Mouse (Mus musculus): ENCODE data around the gene Clec2i.
"Not testable (repeated sequence)": the region's sequence is repeated elsewhere in the genome, so short reads cannot be mapped to it uniquely, and the experiment has no call there.

Clec2i gene

DNA sequence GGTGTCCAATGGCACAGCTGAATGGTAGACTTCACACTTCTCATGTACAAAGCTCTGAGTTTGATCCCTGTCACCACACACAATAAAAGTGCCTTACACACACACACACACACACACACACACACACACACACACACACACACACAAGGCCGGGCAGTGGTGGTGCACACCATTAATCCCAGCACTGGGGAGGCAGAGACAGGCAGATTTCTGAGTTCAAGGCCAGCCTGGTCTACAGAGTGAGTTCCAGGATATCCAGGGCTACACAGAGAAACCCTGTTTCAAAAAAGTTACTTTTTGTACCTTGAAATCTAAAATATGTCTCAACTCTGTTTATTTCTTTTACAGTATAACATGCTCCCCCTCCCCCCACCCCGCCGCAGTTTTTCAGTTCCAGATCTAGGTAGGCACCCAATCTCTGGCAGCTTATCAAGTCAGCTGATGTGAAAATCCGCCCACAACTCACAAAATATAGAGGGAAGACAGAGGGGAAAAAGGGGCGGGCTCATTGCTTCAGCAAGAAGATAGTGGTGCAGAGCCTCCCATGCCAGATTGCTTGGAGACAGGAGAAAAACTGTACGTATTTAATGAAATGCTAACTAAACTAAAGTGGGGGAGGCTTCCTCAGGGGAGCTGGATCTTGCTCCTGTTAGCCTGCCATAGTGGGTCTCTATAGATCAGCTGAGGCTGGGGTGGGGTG is at the start of gene Clec2i:
TSS of gene Clec2i (plus strand) at position 498 of the 700 bp plus-strand sequence.
- DNase-seq (ENCODE audit: low spot score in 2 of 2): peak in 1 of 2 experiments; percentile 17

GRCm38 (mm10) chr6:128838342-128839265 is 48.8 kb upstream of the Clec2i start:
- DNase-seq (ENCODE audit: low spot score in 2 of 2): peak; percentile 84 to 92

GRCm38 (mm10) chr6:128839266-128839771 is 48.1 kb upstream of the Clec2i start:
- DNase-seq (ENCODE audit: low spot score in 2 of 2): peak; percentile 86 to 91

DNA sequence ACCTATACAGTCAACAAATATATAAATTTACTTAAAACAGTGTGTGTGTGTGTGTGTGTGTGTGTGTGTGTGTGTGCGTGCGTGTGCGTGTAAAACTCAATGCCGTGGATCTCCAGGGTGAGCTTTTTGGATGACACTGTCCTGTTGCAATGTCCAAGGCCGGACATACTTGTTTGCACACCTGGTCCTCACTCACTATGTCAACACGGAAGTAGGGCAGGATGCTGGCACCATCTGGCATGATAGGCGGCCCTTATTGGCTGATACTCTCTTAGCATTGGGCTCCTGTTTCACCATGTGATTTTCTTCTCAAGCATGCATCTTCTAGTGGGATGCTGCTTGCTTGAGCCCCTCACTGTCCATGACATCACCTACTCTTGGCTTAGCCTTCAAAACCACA is 47.5 kb upstream of the Clec2i start:
- no peak for DNase-seq (ENCODE audit: low spot score in 2 of 2)

DNA sequence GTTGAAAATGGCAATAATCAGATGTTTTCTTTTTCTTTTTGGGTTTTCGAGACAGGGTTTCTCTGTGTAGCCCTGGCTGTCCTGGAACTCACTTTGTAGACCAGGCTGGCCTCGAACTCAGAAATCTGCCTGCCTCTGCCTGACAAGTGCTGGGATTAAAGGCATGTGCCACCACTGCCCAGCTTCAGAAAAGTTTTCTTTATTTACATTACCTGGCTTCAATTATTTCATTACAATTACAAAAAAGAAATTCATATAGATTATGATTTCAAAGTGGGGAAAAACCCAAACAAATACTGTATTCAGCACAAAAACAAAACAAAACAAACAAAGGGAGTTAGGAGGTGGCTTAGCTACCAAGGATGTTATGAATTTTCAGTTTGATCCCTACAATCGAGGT is 46.7 kb upstream of the Clec2i start:
- DNase-seq (ENCODE audit: low spot score in 2 of 2): not testable (repeated sequence)

- DNase-seq (ENCODE audit: low spot score in 2 of 2): no peak
Observed at GRCm38 (mm10) chr6:128841327-128842089, 45.9 kb upstream of the Clec2i start.

DNA sequence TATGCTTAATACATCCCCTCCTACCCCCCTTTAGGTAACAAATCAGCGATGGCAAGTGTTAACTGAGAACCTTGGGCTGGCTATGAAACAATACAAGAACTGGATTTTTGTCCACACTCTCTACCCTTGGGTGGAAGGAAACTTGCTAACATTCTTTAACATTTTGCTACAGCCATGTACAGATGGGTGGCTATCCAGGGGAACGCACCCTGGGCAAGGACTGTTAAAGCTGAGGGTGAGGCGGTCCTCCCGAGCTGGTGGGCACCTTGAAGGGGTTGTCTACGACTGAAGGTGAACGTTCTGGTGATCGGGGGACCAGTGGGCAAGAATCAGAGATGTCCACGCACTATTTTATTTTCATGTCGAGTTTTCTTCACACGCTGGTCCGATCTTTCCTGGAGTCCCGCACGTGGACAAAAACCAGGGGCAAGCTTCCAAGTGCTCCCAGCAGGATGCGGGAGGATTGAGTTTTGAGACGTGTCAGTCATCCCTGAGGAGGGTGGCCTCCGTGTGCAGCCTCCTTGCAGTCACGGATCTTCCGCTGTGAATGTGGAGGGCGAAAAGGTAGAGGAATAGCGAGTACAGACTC is 44.9 kb upstream of the Clec2i start:
- DNase-seq (ENCODE audit: low spot score in 2 of 2): no peak

GRCm38 (mm10) chr6:128842945-128843478 is 44.4 kb upstream of the Clec2i start:
- peak; percentile 92 to 94 for DNase-seq (ENCODE audit: low spot score in 2 of 2)

GRCm38 (mm10) chr6:128843479-128843992 is 43.9 kb upstream of the Clec2i start:
- DNase-seq (ENCODE audit: low spot score in 2 of 2): peak; percentile 69 to 82

- DNase-seq (ENCODE audit: low spot score in 2 of 2): no peak
Observed at GRCm38 (mm10) chr6:128844131-128844530, 43.3 kb upstream of the Clec2i start.

DNA sequence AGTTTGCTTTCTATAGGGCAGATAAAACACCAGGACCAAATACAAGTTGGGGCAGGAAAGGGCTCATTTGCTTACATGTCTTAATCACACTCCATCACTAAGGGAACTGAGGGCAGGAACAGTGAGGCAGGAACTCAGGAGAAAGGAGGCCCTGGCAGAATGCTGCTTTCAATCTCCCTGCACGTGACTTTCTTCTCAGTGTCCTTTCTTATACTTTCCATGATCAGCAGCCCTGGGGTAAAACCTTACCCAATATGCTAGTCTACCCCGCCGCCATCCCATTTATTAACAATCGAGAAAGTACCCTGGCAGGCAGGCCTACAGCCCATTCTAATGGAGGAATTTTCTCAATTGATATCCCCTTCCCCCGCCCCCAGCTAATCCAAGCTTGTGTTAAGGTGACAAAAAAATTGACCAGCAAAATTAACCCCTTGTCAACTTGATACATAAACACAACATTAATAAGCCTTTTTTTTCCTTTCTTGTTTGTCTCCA is 42.8 kb upstream of the Clec2i start:
- no peak for DNase-seq (ENCODE audit: low spot score in 2 of 2)

DNA sequence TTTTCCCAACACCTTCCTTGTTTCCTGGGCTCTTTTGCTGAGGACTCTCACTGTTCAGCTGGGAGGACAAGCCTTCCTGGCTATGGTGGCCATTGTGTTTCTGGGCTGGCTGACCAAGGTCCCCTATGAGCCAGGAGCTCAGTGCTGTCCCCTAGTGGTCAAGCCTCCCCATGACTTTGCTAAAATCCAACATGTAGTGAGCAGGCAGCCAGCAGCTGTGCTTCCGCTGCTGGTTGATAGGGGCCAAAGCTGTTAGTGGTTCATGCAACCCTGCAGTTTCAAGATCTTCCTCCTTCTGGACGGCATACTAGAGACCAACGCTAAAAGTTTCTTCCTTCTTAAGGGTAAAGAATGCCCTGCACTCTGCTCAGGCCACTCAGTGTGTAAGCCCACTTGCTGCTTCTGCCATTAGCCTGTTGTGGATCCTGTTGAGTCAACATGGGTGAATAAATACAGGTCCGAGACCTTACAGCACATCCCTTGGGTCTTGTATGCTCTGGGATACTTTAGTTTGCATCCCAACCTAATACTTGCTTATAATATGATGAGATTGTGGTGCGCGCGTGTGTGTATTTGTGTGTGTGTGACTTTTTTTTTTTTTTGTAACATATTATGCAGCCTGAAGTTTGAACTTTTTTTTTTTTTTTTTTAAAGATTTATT is 41.9 kb upstream of the Clec2i start:
- peak; percentile 88 to 92 for DNase-seq (ENCODE audit: low spot score in 2 of 2)

GRCm38 (mm10) chr6:128845998-128846542 is 41.3 kb upstream of the Clec2i start:
- DNase-seq (ENCODE audit: low spot score in 2 of 2): no peak

- no peak for DNase-seq (ENCODE audit: low spot score in 2 of 2)
Observed at GRCm38 (mm10) chr6:128847401-128847800, 40.0 kb upstream of the Clec2i start.

GRCm38 (mm10) chr6:128849902-128850301 is 37.5 kb upstream of the Clec2i start:
- DNase-seq (ENCODE audit: low spot score in 2 of 2): no peak

DNA sequence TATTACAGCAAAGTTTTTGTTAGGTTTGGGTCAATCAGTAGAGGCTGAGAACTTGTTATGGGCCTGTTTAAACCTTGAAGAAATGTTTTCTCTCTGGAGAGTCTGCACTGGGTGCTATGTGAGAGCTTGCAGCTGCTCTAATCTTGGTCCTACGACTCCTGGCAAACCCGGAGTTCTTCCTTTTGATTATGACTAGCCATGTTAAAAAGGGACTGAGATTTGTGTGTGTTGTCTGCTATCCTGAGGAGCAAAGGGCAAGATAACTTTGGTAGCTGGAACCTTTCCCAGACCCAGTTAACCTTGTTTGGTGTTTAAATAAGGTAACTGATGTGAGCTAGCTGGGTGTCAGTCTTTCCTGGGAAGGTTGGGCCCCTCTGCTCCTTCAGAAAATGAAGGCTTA is 36.7 kb upstream of the Clec2i start:
- DNase-seq (ENCODE audit: low spot score in 2 of 2): no peak

GRCm38 (mm10) chr6:128851151-128851550 is 36.2 kb upstream of the Clec2i start:
- no peak for DNase-seq (ENCODE audit: low spot score in 2 of 2)

DNA sequence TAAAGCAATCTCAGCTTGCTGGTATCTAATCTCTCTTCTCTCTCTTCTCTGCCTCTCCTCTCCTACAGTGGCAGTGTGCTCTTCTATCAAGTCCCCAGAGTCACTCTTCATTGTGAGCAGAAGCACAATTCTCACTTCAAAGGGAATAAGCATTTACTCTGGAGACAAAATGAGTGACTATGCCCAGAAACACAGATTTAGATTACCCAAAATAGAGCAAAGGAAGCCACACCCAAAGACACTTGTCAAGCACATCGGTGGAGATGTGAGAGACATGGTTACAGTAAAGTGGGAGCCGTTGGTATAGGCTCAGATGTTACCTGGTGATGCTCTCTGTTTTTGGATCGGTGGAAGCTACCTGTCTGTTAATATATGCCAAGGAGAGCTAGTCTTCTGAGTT is 34.6 kb upstream of the Clec2i start:
- DNase-seq (ENCODE audit: low spot score in 2 of 2): no peak

- peak; percentile 41 to 69 for DNase-seq (ENCODE audit: low spot score in 2 of 2)
Observed at GRCm38 (mm10) chr6:128854024-128854820, 33.2 kb upstream of the Clec2i start.
